In the genomic region with DNA sequence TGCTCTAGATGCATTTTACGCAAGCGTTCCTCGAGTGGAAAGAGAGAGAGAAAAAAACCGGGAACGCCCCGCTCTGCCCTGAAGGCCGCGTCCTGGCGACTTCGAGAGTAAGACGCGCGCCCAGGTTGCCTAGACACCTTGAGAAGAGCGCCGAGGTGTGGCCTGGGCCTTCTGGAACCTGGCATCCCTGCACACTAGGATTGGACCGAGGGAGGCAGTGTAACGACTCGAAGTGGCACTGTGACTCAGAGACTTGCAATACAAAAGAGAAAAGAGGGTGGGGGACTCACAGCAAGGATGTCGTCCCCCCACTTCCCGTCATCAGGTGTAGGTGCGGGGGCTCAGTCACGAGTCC, we compare ENCODE assay signal across 9 mouse cellular contexts. TPM values are rescaled to one million over a fixed set of nuclear protein-coding genes. Genes with fewer than 3 reads are reported as not detected.
A peak's percentile ranks its signal among the peaks of the same experiment; 100 is the strongest.
DNase-seq lines count a peak whose midpoint lies in the region; ATAC-seq and TF ChIP-seq lines count a peak whose summit lies in the region.
"Had no signal": no experiment of that assay in that cellular context is flagged by ENCODE, and none has a peak within 500 bp of the region (broad histone marks: within the 10 kb centered on the region; RNA-seq: fewer than 3 reads in every experiment).

No protein-coding gene starts in this region.

- no peak for DNase-seq in kidney, postnatal 0 days (ENCODE audit: low spot score)
- no peak for DNase-seq in kidney, postnatal 36 days
- DNase-seq in retina, postnatal 1 day: peak; percentile 14
- no peak for DNase-seq in cerebellum, adult 11 months
- no peak for DNase-seq in T-cell, adult 2 months (ENCODE audit: low spot score)
- no peak for DNase-seq in testis, postnatal 10 days (ENCODE audit: low spot score)

- H3K4me3 ChIP-seq in kidney, postnatal 0 days (replicated peaks; ENCODE audit: low read depth, low read length): no peak overlapping the region; the same call in 1 of the 2 replicates
- peak overlapping the region; percentile 3 for H3K4me3 ChIP-seq in forebrain, embryonic 16.5 days (replicated peaks; ENCODE audit: low read length)
- H3K4me3 ChIP-seq in liver, embryonic 16.5 days (ENCODE audit: low read depth, low read length): peak overlapping the region; percentile 72

- H3K4me2 ChIP-seq in kidney, postnatal 0 days (ENCODE audit: low read length): peak overlapping the region; percentile 99
- no peak overlapping the region for H3K4me2 ChIP-seq in forebrain, embryonic 16.5 days (ENCODE audit: low read length)
- peak overlapping the region; percentile 99 for H3K4me2 ChIP-seq in liver, embryonic 16.5 days (ENCODE audit: low read depth, low read length)

- H3K9ac ChIP-seq in kidney, postnatal 0 days (ENCODE audit: low read depth, low read length): no peak overlapping the region
- no peak overlapping the region for H3K9ac ChIP-seq in forebrain, embryonic 16.5 days (replicated peaks; ENCODE audit: low read depth, low read length)
- H3K9ac ChIP-seq in liver, embryonic 16.5 days (ENCODE audit: low read depth, low read length): no peak overlapping the region

- H3K9me3 ChIP-seq in kidney, postnatal 0 days (replicated peaks; ENCODE audit: low read length): no peaks in the 10 kb centered on the region
- H3K9me3 ChIP-seq in forebrain, embryonic 16.5 days (ENCODE audit: control insufficient read depth, low read length): no peaks in the 10 kb centered on the region
- H3K9me3 ChIP-seq in liver, embryonic 16.5 days (replicated peaks; ENCODE audit: control insufficient read depth, low read length): no peaks in the 10 kb centered on the region
- H3K9me3 ChIP-seq: megakaryocyte, embryonic 14.5 days had no signal

- peaks cover 11% of the 10 kb centered on the region for H3K27me3 ChIP-seq in kidney, postnatal 0 days (ENCODE audit: insufficient read depth, low read length)
- peaks cover 33% of the 10 kb centered on the region for H3K27me3 ChIP-seq in forebrain, embryonic 16.5 days (replicated peaks; ENCODE audit: control insufficient read depth, insufficient read depth, low read length)
- peaks cover 45% of the 10 kb centered on the region for H3K27me3 ChIP-seq in liver, embryonic 16.5 days (ENCODE audit: control insufficient read depth, insufficient read depth, low read depth, low read length)

- H3K36me3 ChIP-seq in kidney, postnatal 0 days (ENCODE audit: insufficient read depth, low read length): no peaks in the 10 kb centered on the region
- no peaks in the 10 kb centered on the region for H3K36me3 ChIP-seq in forebrain, embryonic 16.5 days (ENCODE audit: control insufficient read depth, insufficient read depth)
- no peaks in the 10 kb centered on the region for H3K36me3 ChIP-seq in liver, embryonic 16.5 days (ENCODE audit: control insufficient read depth, insufficient read depth)

- WGBS in kidney, postnatal 0 days: 18% methylated on average over 22 of the region's 22 CpGs
- WGBS in forebrain, embryonic 16.5 days: 7% methylated on average over 22 of the region's 22 CpGs
- WGBS in liver, embryonic 16.5 days (ENCODE audit: insufficient replicate concordance): 13% methylated on average over 22 of the region's 22 CpGs

- no peak for ATAC-seq in kidney, postnatal 0 days (replicated peaks; ENCODE audit: low FRiP score, low read depth)
- no peak for ATAC-seq in forebrain, embryonic 16.5 days
- no peak for ATAC-seq in liver, embryonic 16.5 days (ENCODE audit: low read depth)

- no peak for TF ChIP-seq CTCF in kidney, postnatal 0 days (IDR thresholded peaks at IDR 0.05; ENCODE audit: low read depth)

- no peak overlapping the region for H3K27ac ChIP-seq in kidney, postnatal 0 days
- no peak overlapping the region for H3K27ac ChIP-seq in forebrain, embryonic 16.5 days (ENCODE audit: low read length)
- H3K27ac ChIP-seq in liver, embryonic 16.5 days (ENCODE audit: low read length): no peak overlapping the region

- peaks cover 19% of the 10 kb centered on the region for H3K4me1 ChIP-seq in kidney, postnatal 0 days (replicated peaks; ENCODE audit: insufficient read depth, low read length)
- H3K4me1 ChIP-seq in forebrain, embryonic 16.5 days (replicated peaks; ENCODE audit: control insufficient read depth, insufficient read depth, low read length): peaks cover 27% of the 10 kb centered on the region
- H3K4me1 ChIP-seq in liver, embryonic 16.5 days (ENCODE audit: control insufficient read depth, low read depth, low read length): peaks cover 43% of the 10 kb centered on the region

RNA-seq across cellular contexts. Expression of gene Itpka, which starts 1.6 kb away (rescaled TPM):
- polyA plus RNA-seq in kidney, postnatal 0 days (2015; fragmentation: Nextera tagmentation; extraction: Ambion mirVana): 0.83 and 1.1 TPM in 2 replicates
- polyA plus RNA-seq in forebrain, embryonic 16.5 days (2015; fragmentation: Nextera tagmentation; extraction: Ambion mirVana): 1.1 and 1.4 TPM in 2 replicates
- 2.8 and 3.4 TPM in 2 replicates for polyA plus RNA-seq in liver, embryonic 16.5 days (2015; fragmentation: Nextera tagmentation; extraction: Ambion mirVana)

RNA-seq across cellular contexts. Expression of gene Ltk, which starts 16.4 kb away (rescaled TPM):
- 0.52 and 0.53 TPM in 2 replicates for polyA plus RNA-seq in kidney, postnatal 0 days (2015; fragmentation: Nextera tagmentation; extraction: Ambion mirVana)
- 0.28 and 0.43 TPM in 2 replicates for polyA plus RNA-seq in forebrain, embryonic 16.5 days (2015; fragmentation: Nextera tagmentation; extraction: Ambion mirVana)
- 0.05 and 0.06 TPM in 2 replicates for polyA plus RNA-seq in liver, embryonic 16.5 days (2015; fragmentation: Nextera tagmentation; extraction: Ambion mirVana)

RNA-seq across cellular contexts. Expression of gene Rpap1, which starts 43.6 kb away (rescaled TPM):
- polyA plus RNA-seq in kidney, postnatal 0 days (2015; fragmentation: Nextera tagmentation; extraction: Ambion mirVana): 15.7 and 19.0 TPM in 2 replicates
- 19.9 and 20.5 TPM in 2 replicates for polyA plus RNA-seq in forebrain, embryonic 16.5 days (2015; fragmentation: Nextera tagmentation; extraction: Ambion mirVana)
- polyA plus RNA-seq in liver, embryonic 16.5 days (2015; fragmentation: Nextera tagmentation; extraction: Ambion mirVana): 7.4 and 9.1 TPM in 2 replicates

RNA-seq across cellular contexts. Expression of gene Tyro3, which starts 53.7 kb away (rescaled TPM):
- 7.7 and 9.7 TPM in 2 replicates for polyA plus RNA-seq in kidney, postnatal 0 days (2015; fragmentation: Nextera tagmentation; extraction: Ambion mirVana)
- polyA plus RNA-seq in forebrain, embryonic 16.5 days (2015; fragmentation: Nextera tagmentation; extraction: Ambion mirVana): 17.3 and 17.6 TPM in 2 replicates
- 0.75 and 1.1 TPM in 2 replicates for polyA plus RNA-seq in liver, embryonic 16.5 days (2015; fragmentation: Nextera tagmentation; extraction: Ambion mirVana)
